Mouse (Mus musculus) cerebellum, postnatal 25 days (tissue): Measurements from ENCODE around the gene Lrrc10b.
A peak's percentile ranks its signal among the peaks of the same experiment; 100 is the strongest.

Experiments used
- DNase-seq, 2 experiments: peaks; one replicate each; pipeline ENCODE4 v3.0.0; 2021; ENCODE audit warnings: mixed read lengths in 2 of 2

The Lrrc10b gene

GRCm38 (mm10) chr19:10437521-10437920 is 19.8 kb downstream of the Lrrc10b start:
- no peak for DNase-seq

DNA sequence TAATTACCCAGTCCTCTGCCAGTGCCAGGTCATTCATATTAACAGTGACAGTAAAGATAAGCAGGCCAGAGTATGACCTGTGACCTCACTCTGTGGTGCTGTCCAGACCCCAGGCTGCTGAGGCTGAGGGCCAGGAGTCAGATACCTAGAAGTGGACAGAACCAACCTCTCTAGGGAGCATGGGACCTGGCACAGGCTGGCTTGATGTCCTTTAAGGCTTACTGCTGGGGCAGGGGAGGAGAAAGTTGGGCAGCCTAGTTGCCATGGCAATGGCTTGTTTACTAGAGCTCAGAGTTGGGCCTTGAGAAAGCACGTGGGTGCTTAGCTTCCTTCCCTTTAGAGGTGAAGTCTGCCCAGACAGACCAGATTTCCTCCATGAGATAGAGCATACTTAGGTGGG is 20.5 kb downstream of the Lrrc10b start:
- DNase-seq: no peak

DNA sequence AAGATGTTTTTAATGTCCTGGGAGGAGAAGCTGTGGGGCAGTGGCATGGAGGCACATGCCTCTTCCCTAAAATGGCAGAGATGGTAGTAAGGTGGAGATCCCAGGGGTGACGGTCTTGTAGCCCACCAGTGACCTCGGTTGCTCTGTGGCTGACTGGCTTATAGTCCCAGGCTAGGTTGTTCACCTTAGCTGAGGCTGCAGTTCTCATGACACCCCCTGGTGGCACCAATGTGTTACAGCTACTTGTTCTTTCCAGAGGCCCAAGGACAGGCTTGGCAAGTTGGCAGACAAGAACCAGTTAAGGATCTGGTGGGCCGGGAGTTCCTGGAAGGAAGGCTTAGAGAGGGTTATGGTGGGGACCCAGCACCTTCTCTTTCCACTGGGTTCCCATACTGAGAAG is 21.4 kb downstream of the Lrrc10b start:
- peak; percentile 86 to 89 for DNase-seq

- no peak for DNase-seq
Observed at GRCm38 (mm10) chr19:10434927-10435326, 22.3 kb downstream of the Lrrc10b start.

DNA sequence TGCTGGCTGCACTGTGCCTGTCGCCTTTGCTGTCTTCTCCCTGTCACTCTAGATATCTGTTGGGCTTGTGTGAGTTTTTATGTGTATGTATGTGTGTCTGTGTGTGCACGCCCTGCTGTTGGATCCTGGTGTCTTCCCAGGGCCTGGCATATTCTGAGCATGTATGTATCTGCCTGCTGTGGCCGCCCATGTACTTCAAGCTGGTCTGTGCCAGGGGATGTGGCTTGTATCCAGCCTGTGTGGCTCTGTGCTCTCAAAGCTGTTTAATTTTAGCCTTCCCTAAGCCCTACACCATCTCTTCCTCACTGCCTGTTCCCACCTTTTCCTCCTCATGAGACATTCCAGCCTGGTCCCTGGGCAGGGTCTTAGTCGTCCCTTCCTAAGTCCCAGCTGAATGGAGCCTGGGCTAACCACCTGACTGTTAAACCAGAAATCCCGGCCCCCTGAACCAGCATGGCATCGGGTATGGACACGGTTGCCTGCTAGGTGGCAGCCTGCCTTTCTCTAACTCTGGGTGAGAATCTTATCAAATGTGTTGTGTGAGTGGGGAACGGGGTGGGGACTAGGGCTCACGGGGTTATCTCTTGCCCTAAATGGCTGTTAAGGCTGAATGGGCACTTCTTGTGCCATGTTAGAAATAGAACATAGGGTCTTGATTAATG is 23.3 kb downstream of the Lrrc10b start:
- peak; percentile 72 to 76 for DNase-seq

- no peak for DNase-seq
Observed at GRCm38 (mm10) chr19:10433225-10433624, 24.0 kb downstream of the Lrrc10b start.

DNA sequence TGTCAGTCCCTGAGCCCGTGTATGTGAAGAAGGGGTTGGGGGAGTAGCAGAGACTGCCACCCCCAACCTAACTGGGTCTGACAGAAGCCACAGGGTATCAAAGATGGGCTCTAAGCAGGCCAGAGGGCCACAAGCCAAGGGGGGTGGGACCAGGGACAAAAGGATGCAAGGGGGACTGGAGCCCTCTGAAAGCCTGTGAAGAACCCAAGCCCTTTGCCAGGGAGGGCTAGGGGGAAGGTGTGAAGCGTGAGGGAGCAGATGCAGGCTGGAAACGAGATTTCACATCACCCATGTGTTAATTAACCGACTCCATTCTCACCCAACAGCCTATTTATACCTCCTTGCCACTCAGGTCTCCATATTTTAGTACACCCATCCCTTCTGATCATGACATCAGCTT is 25.4 kb downstream of the Lrrc10b start:
- no peak for DNase-seq

DNA sequence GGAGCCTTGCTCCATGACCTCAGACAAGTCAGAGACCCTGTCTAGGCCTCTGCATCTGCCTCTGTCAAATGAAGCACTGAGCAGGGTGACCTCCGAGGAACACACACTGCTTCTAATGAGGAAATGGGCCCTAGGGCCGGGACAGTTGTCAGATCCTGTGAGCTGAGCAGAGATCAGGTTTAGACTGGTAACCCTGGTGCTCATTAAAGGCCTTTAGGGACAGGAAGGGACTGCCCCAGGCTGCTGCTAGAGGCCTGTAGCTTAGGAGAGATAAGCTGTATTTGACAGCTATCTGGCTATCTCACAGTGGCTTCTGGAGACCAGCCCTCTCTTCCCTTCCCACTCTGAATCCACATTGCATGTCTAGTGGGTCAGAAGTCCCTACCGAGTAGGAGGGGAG is 25.9 kb downstream of the Lrrc10b start:
- DNase-seq: no peak

DNA sequence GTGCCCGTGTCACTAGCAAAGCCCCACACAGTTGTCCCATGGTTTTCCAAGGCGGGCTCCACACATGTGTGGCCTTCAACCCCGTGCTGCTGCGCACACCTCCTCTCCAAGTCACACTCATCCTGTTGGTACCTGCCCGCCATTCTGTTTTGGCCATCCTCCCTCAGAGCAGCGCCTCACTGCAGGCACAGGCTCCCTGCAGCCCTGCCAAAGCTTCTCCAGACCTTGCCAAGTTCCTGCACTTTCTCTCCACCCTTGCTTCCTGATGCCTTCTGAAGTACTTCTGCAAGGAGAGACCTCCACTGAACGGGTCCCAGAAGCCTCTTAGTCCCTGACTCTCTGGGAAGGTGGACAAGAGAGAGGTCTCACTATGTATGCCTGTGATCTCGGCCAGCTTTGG is 27.9 kb downstream of the Lrrc10b start:
- DNase-seq: peak; percentile 64 to 70

- DNase-seq: no peak
Observed at GRCm38 (mm10) chr19:10427431-10427830, 29.8 kb downstream of the Lrrc10b start.

- DNase-seq: no peak
Observed at GRCm38 (mm10) chr19:10426793-10427192, 30.5 kb downstream of the Lrrc10b start.

DNA sequence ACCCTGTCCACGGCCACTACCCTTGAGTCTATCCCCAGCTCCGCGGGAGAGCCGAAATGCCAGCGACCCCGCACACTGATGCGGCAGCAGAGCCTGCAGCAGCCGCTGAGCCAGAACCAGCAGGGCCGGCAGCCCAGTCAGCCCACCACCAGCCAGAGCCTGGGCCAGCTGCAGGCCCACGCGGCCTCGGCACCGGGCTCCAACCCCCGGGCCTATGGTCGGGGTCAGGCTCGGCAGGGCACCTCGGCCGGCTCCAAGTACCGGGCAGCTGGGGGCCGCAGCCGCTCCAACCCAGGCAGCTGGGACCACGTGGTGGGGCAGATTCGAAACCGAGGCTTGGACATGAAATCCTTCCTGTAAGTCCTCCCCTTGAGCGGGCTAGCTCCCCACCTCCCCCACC is 31.0 kb downstream of the Lrrc10b start:
- DNase-seq: no peak

- DNase-seq: peak in 1 of 2 experiments; percentile 28
Observed at GRCm38 (mm10) chr19:10425484-10426270, 31.6 kb downstream of the Lrrc10b start.

GRCm38 (mm10) chr19:10424751-10425150 is 32.5 kb downstream of the Lrrc10b start:
- peak in 1 of 2 experiments; percentile 15 for DNase-seq

- no peak for DNase-seq
Observed at GRCm38 (mm10) chr19:10421986-10422976, 35.0 kb downstream of the Lrrc10b start.

- DNase-seq: peak; percentile 97 to 99
Observed at GRCm38 (mm10) chr19:10417436-10417835, 39.8 kb downstream of the Lrrc10b start.

GRCm38 (mm10) chr19:10416889-10417288 is 40.4 kb downstream of the Lrrc10b start:
- peak; percentile 83 to 84 for DNase-seq

DNA sequence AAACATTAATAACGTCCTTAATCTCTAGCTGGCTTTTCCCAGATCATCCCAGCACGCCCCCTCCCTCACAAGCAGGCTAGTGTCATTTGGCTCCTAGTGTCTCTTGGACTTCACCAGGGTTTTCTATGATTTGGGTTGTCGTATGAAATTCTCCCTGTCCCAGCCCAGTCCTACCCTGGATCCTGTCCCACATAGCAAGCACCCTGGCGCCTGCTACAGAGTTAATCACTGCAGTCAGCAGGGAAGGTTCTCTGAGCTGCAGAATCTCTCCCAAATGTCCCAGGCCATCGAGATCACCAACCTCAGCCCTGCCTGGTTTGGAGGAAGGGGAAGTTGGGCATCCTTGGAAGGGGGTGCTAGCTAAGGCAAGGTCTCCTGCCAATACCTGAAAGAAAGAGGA is 41.8 kb downstream of the Lrrc10b start:
- peak in 1 of 2 experiments; percentile 53 for DNase-seq

DNA sequence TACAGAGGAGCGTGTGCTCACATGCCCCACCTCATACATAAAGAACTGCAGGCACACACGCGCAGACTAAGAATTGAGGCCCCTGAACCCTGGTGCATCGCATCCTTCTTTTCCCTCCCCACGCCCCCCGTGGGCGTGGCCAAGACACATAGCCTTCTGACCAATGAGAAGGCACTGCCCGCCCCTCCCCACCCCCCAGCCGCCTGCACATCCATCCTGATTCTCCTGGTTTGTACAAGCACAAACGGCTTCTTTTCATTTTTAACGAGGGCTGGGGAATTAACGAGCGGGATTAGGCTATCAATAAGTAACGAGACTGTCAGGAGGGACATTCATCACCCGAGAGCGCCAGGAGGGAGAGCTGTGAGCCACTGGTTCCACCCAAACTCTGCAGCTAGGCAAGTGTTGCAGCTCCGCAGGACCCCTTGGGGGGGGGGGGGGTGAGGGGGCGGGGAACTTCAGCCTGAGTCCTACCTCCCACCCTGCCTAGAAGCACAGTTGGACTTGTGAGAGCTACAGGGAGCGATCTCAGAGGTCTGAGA is 43.5 kb downstream of the Lrrc10b start:
- no peak for DNase-seq
